Mouse (Mus musculus) 3T3-L1 (cell line): ENCODE data around the gene Prkch.

ENCODE experiments used
- DNase-seq: peaks from one replicate; pipeline ENCODE4 v3.0.0-alpha.2; 2015; ENCODE audit warnings: low read depth, low spot score

Gene Prkch

GRCm38 (mm10) chr12:73583318-73583717 lies 1.3 kb upstream of the Prkch start:
- DNase-seq = no peak

GRCm38 (mm10) chr12:73583813-73584609 lies 585 bp upstream of the Prkch start:
- DNase-seq = no peak

- DNase-seq = no peak
Measured at GRCm38 (mm10) chr12:73585241-73585801, 725 bp downstream of the Prkch start.

- no peak for DNase-seq
Measured at GRCm38 (mm10) chr12:73585850-73586249, 1.3 kb downstream of the Prkch start.

- no peak for DNase-seq
Measured at GRCm38 (mm10) chr12:73587262-73587661, 2.7 kb downstream of the Prkch start.

- no peak for DNase-seq
Measured at GRCm38 (mm10) chr12:73590627-73591276, 6.2 kb downstream of the Prkch start.

- no peak for DNase-seq
Measured at GRCm38 (mm10) chr12:73591625-73592024, 7.0 kb downstream of the Prkch start.

- DNase-seq = no peak
Measured at GRCm38 (mm10) chr12:73593021-73593798, 8.6 kb downstream of the Prkch start.

GRCm38 (mm10) chr12:73594177-73594745 lies 9.7 kb downstream of the Prkch start:
- DNase-seq = no peak

GRCm38 (mm10) chr12:73595226-73595625 lies 10.6 kb downstream of the Prkch start:
- no peak for DNase-seq

GRCm38 (mm10) chr12:73598241-73598640 lies 13.6 kb downstream of the Prkch start:
- DNase-seq = no peak

GRCm38 (mm10) chr12:73600457-73600856 lies 15.9 kb downstream of the Prkch start:
- no peak for DNase-seq

- no peak for DNase-seq
Measured at GRCm38 (mm10) chr12:73602974-73603373, 18.4 kb downstream of the Prkch start.

GRCm38 (mm10) chr12:73603653-73604052 lies 19.1 kb downstream of the Prkch start:
- no peak for DNase-seq

- DNase-seq = no peak
Measured at GRCm38 (mm10) chr12:73604762-73605161, 20.2 kb downstream of the Prkch start.

GRCm38 (mm10) chr12:73605174-73605573 lies 20.6 kb downstream of the Prkch start:
- DNase-seq = no peak

GRCm38 (mm10) chr12:73607381-73608064 lies 22.9 kb downstream of the Prkch start:
- no peak for DNase-seq

GRCm38 (mm10) chr12:73608065-73608397 lies 23.4 kb downstream of the Prkch start:
- DNase-seq = no peak

- no peak for DNase-seq
Measured at GRCm38 (mm10) chr12:73609262-73609661, 24.7 kb downstream of the Prkch start.

GRCm38 (mm10) chr12:73609676-73610545 lies 25.3 kb downstream of the Prkch start:
- no peak for DNase-seq
